Mouse (Mus musculus) midbrain, embryonic 12.5 days (tissue): ENCODE data around the gene Gm21294. TPM values are rescaled to one million over a fixed set of nuclear protein-coding genes. Genes with fewer than 3 reads are reported as not detected.
"Not testable (repeated sequence)": the region's sequence is repeated elsewhere in the genome, so short reads cannot be mapped to it uniquely, and the experiment has no call there.

Experiments used
- ATAC-seq: fragments of 200-750 bp; cut with Nextera tagmentation; 2 replicates; pipeline ENCODE4 v1.8.0; 2017; ENCODE audit warnings: low read depth, moderate TSS enrichment, moderate library complexity; ENCODE audit not compliant: low FRiP score
- H3K27ac ChIP-seq: fragments of 300-500 bp; sonication (generic); replicated peaks from 2 replicates; pipeline ENCODE4 v1.5.1; 2016; ENCODE audit warnings: mild to moderate bottlenecking
- H3K27me3 ChIP-seq: fragments of 300-500 bp; sonication (generic); 2 replicates; pipeline ENCODE4 v1.6.1; 2016; ENCODE audit warnings: mild to moderate bottlenecking
- H3K36me3 ChIP-seq: fragments of 300-500 bp; sonication (generic); 2 replicates; pipeline ENCODE4 v1.6.1; 2016
- H3K4me1 ChIP-seq: fragments of 300-500 bp; sonication (generic); 2 replicates; pipeline ENCODE4 v1.6.1; 2016
- H3K4me2 ChIP-seq: fragments of 300-500 bp; sonication (generic); replicated peaks from 2 replicates; pipeline ENCODE4 v1.6.1; 2016; ENCODE audit warnings: mild to moderate bottlenecking, moderate library complexity
- H3K4me3 ChIP-seq: fragments of 300-500 bp; sonication (generic); 2 replicates; pipeline ENCODE4 v1.5.1; 2016; ENCODE audit warnings: mild to moderate bottlenecking
- H3K9ac ChIP-seq: fragments of 300-500 bp; sonication (generic); replicated peaks from 2 replicates; pipeline ENCODE4 v1.6.1; 2016; ENCODE audit warnings: mild to moderate bottlenecking, moderate library complexity
- H3K9me3 ChIP-seq: fragments of 300-500 bp; sonication (generic); 2 replicates; pipeline ENCODE4 v1.6.1; 2016; ENCODE audit warnings: mild to moderate bottlenecking
- WGBS: fragments of 180-500 bp; shearing (Covaris S2); methylation state at CpG from one replicate; pipeline ENCODE4 v1.1.7; 2016; 5-methylcytosine and 5-hydroxymethylcytosine counted together
- polyA plus RNA-seq: library from polyadenylated mRNA; unstranded; fragments of >200 nt; fragmentation: Nextera tagmentation; extraction: Ambion mirVana; gene quantifications from 2 replicates; pipeline ENCODE4 v1.2.1, GENCODE M21; 2016

The Gm21294 gene
- polyA plus RNA-seq = not detected in 2 replicates

DNA sequence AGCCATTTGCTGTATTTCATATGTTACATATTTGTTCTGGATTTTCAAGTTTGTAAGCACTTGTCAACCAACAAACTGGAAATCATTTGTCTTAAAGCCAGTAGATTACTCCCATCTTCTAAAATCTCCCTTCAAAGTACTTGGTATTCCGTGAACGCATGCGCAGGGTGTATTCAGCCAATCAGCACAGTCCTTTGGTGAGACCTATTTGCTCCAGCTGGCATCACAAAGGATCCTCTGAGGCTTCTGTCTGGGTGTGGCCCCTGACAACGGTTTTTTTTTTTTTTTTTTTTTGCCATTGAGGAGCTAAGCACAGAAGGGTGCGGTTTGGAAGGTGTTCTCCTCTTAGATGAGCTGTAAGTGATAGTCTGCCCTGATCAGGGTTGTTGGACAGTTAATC, at the start of gene Gm21294:
Gene Gm21294, plus strand, starts transcription at position 301 of the 400 bp plus-strand sequence.
- 100% methylated on average over 1 of the region's 5 CpGs for WGBS
- not testable (repeated sequence) for H3K27ac ChIP-seq, H3K27me3 ChIP-seq, H3K4me1 ChIP-seq, H3K4me2 ChIP-seq, ATAC-seq, H3K36me3 ChIP-seq, H3K9ac ChIP-seq, H3K9me3 ChIP-seq, H3K4me3 ChIP-seq

- not testable (repeated sequence) for H3K27me3 ChIP-seq, ATAC-seq, H3K4me3 ChIP-seq, H3K36me3 ChIP-seq, H3K4me2 ChIP-seq, H3K27ac ChIP-seq, H3K4me1 ChIP-seq, H3K9me3 ChIP-seq, H3K9ac ChIP-seq
- WGBS = 87% methylated on average over 8 of the region's 21 CpGs
These were observed 73.6 kb downstream of the Gm21294 start for GRCm38 (mm10) chrY:89126246-89126645.
